Mouse (Mus musculus): Measurements from ENCODE around the gene Nat8l. TPM values are rescaled to one million over a fixed set of nuclear protein-coding genes. Genes with fewer than 3 reads are reported as not detected.

Gene Nat8l
- polyA plus RNA-seq, 1 experiment from 2014 or later, result 0.18 TPM

GRCm38 (mm10) chr5:34030101-34030500 lies 34.3 kb downstream of the Nat8l start:
- Histone ChIP-seq H3K9me3 (ENCODE audit: control insufficient read depth, low read length) (no peaks in the 10 kb centered on the region), H3K4me3 (ENCODE audit: low read length) (no peak overlapping the region), H3K9ac (ENCODE audit: low read depth, low read length) (no peak overlapping the region), H3K27ac (ENCODE audit: low read depth, low read length) (no peak overlapping the region), H3K27me3 (ENCODE audit: control insufficient read depth, insufficient read depth, low read length) (no peaks in the 10 kb centered on the region), H3K4me1 (ENCODE audit: control insufficient read depth, insufficient read depth, low read length) (no peaks in the 10 kb centered on the region), H3K4me2 (replicated peaks; ENCODE audit: low read depth, low read length) (no peak overlapping the region), H3K36me3 (ENCODE audit: control insufficient read depth, insufficient read depth, low read length) (no peaks in the 10 kb centered on the region)
- WGBS, result 71% methylated on average over 4 of the region's 4 CpGs
- no peak for ATAC-seq (ENCODE audit: low FRiP score, low TSS enrichment)

- Histone ChIP-seq H3K4me2 (replicated peaks; ENCODE audit: low read depth, low read length) (no peak overlapping the region), H3K9me3 (ENCODE audit: control insufficient read depth, low read length) (no peaks in the 10 kb centered on the region), H3K9ac (ENCODE audit: low read depth, low read length) (no peak overlapping the region), H3K27ac (ENCODE audit: low read depth, low read length) (no peak overlapping the region), H3K4me3 (ENCODE audit: low read length) (no peak overlapping the region), H3K4me1 (ENCODE audit: control insufficient read depth, insufficient read depth, low read length) (no peaks in the 10 kb centered on the region), H3K27me3 (ENCODE audit: control insufficient read depth, insufficient read depth, low read length) (no peaks in the 10 kb centered on the region), H3K36me3 (ENCODE audit: control insufficient read depth, insufficient read depth, low read length) (no peaks in the 10 kb centered on the region)
- no peak for ATAC-seq (ENCODE audit: low FRiP score, low TSS enrichment)
- 72% methylated on average over 6 of the region's 6 CpGs for WGBS
Observed at GRCm38 (mm10) chr5:34031022-34031421, 35.2 kb downstream of the Nat8l start.

GRCm38 (mm10) chr5:34032520-34032919 lies 36.7 kb downstream of the Nat8l start:
- Histone ChIP-seq H3K4me3 (ENCODE audit: low read length) (no peak overlapping the region), H3K36me3 (ENCODE audit: control insufficient read depth, insufficient read depth, low read length) (no peaks in the 10 kb centered on the region), H3K4me2 (replicated peaks; ENCODE audit: low read depth, low read length) (no peak overlapping the region), H3K27me3 (ENCODE audit: control insufficient read depth, insufficient read depth, low read length) (no peaks in the 10 kb centered on the region), H3K4me1 (ENCODE audit: control insufficient read depth, insufficient read depth, low read length) (no peaks in the 10 kb centered on the region), H3K9me3 (ENCODE audit: control insufficient read depth, low read length) (no peaks in the 10 kb centered on the region), H3K9ac (ENCODE audit: low read depth, low read length) (no peak overlapping the region), H3K27ac (ENCODE audit: low read depth, low read length) (no peak overlapping the region)
- 72% methylated on average over 3 of the region's 3 CpGs for WGBS
- ATAC-seq (ENCODE audit: low FRiP score, low TSS enrichment), result no peak

Other genes with a start within 250 kb of the Nat8l start
- 30.2 and 51.1 TPM in 2 replicates for gene Letm1, start 213.2 kb upstream of the Nat8l start, polyA plus RNA-seq (2014; fragmentation: Nextera tagmentation; extraction: Ambion mirVana)
- gene Nsd2, start 175.3 kb upstream of the Nat8l start, polyA plus RNA-seq (2014; fragmentation: Nextera tagmentation; extraction: Ambion mirVana), result 49.2 and 68.7 TPM in 2 replicates
- gene Nelfa, start 59.6 kb upstream of the Nat8l start, polyA plus RNA-seq (2014; fragmentation: Nextera tagmentation; extraction: Ambion mirVana), result 47.4 and 60.3 TPM in 2 replicates
- gene Gm1673, start 12.6 kb upstream of the Nat8l start, polyA plus RNA-seq (2014; fragmentation: Nextera tagmentation; extraction: Ambion mirVana), result 79.8 and 124 TPM in 2 replicates
- gene Poln, start 173.5 kb downstream of the Nat8l start, polyA plus RNA-seq (2014; fragmentation: Nextera tagmentation; extraction: Ambion mirVana), result 0.61 and 1.1 TPM in 2 replicates
- gene Haus3, start 173.5 kb downstream of the Nat8l start, polyA plus RNA-seq (2014; fragmentation: Nextera tagmentation; extraction: Ambion mirVana), result 45.1 and 46.1 TPM in 2 replicates
- gene Mxd4, start 191.7 kb downstream of the Nat8l start, polyA plus RNA-seq (2014; fragmentation: Nextera tagmentation; extraction: Ambion mirVana), result 46.1 and 53.0 TPM in 2 replicates

Data from kidney, embryonic 14.5 days (tissue).